Mouse (Mus musculus): ENCODE measurements at regions not wholly inside any gene's neighbourhood (a gene's known extent, or its start where the extent isn't known, plus 50 kb on each side); places are given as distances from the start of the nearest gene placed in this dataset.

DNA sequence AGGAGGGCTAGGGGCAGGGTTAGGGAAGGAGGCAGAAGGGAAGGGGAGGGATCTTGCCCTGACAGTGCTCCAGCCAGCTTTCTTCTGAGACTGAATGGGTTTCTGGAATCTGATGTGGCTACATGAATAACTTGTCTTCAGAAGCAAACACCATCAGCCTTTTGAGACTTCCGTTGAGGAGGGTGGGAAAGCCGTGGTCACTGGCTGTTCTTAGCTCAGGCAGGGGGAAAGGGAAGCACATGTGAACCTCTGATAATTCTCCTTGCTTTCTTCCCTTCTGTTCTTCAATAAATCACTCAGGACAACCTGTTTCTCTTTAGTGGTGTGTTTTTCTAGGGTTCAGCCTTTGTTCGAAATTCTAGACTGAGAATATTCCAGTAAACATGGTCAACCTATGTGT is 148.9 kb downstream of the Bcl11a start:
- no peak for DNase-seq (ENCODE audit: low spot score)
- intact Hi-C loops (cut with DNase I) = no loop called here

DNA sequence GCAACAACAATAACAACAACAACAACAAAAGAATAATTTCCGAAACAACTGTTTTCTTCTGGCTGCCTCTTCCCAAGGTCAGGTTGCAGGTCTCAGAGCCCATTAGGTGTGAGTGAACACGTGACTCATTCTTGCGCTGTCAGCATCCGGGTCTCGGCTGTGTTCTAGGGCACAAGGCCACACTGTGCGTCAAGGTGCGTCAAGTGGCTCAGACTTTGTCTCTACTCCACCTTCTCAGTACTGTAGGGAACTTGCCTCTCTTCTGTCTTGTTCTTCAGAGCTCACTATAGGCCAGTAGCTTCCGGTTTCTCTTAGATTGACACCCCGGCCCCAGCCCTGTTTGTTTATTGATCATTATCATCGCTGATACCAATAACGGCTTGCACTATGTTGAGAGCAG is 155.5 kb downstream of the Bcl11a start:
- DNase-seq (ENCODE audit: low spot score) = no peak
- intact Hi-C loops (cut with DNase I) = no loop called here

DNA sequence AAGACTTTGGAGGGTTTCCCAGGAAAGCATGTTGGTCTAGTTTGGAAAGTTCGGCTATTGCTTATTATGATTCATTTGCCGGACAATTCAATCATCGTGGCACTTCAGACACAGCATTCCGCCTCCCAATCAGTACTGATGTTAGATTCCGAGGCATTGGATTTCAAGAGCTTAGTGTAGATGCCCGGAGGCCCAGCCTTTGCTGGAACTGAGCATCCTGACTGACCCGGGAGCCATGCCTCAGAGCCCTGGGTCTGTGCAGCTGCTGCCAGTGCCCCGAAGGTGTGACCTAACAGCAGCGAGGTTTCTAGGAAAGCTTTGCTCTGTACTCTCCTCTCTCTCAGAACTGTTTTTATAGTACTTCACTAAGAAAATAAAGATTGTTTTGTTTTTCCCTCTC is 156.0 kb downstream of the Bcl11a start:
- intact Hi-C loops (cut with DNase I) = no loop called here
- DNase-seq (ENCODE audit: low spot score) = no peak

DNA sequence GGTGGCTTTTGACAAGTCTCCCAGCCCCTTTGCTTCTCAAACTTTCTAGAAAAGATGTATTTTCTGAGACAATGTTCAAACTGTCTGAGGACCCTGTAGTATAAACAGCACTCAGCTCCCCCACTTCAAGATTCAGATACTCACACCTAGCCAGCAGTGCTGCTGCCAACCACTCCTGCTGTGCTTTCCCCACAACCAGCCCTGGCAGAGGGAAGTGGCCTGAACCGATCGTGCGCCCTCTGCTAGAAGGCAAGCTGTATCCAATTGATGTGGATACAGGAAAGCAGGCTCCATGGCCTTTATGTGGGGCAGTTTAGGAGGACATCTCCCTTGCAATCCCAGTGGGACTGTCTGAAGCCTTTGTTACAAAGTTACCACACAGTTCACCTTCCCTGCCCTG is 156.6 kb downstream of the Bcl11a start:
- DNase-seq (ENCODE audit: low spot score) = no peak
- intact Hi-C loops (cut with DNase I) = no loop called here

DNA sequence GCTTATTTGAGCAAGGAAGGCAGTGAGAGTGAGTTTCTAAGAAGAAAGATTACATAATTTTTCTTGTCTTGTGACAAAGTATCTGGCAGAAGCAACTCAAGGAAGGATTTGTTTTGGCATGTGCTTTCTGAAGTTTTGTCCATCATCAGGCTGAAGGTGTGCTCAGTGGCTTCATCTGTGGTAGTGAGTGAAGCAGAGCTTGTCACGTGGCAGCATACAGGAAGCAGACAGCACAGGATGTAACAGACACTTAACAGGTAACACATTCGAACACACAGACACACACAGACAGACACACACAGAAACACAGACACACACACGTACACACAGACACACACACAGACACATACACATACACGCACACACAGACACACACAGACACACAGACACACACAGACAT is 157.5 kb downstream of the Bcl11a start:
- intact Hi-C loops (cut with DNase I) = no loop called here
- no peak for DNase-seq (ENCODE audit: low spot score)

DNA sequence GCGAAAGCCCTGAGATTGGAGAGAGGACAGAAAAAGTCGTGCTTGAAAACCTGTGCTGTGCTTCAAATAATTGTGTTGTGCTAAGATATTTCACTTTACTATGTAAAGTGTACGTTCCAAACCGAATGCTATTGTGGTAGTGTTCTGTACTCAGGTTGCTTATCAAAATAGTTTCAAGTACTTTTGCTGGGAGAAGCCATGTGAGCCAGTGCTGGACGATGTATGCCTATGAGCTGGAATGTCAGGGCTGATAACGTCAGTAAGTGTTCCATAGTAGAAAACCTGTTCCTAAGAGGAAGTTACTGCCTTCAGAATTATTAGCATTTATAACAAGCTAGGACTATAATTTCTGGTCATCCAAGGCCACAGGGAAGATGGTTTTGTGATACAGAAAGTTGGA is 161.8 kb downstream of the Bcl11a start:
- DNase-seq (ENCODE audit: low spot score) = no peak
- intact Hi-C loops (cut with DNase I) = no loop called here

DNA sequence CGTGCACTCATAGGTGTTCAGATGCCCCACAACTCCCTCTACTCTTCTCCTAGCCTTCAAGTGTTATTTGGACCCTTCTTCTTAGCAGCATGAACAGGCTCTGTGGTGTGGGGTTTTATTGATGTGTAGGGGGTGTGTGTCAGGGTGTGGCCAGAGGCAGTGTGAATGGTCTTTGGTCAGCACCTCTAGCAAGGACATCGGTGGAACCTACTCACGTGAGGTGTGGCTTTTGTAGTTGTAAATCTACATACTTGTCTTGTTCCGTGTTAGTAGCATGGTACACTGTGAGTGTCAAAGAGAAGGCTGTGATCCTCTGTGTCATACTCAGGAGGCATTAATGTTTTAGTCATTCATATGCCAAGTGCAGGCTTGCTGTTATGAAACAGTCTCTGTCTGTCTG is 164.2 kb downstream of the Bcl11a start:
- intact Hi-C loops (cut with DNase I) = no loop called here
- DNase-seq (ENCODE audit: low spot score) = no peak

DNA sequence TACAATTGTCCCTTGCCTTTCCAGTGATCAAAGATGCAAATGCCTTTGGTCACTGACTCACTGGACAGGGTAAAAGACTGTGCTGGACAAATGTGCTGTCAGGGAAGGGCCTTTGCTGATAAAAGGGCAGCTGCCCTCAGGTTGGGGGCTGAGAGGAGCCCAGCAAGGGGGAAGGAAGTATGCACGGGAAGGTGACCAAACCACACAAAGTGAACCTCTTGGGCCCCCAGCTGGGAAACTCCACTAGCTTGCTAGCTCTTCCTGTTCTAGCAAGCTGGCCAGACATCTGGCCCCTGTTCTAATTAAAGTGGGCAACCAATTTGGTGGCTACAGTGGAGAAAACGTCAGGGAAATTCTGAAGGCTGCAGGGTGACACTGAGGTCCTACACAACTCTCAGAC is 165.0 kb downstream of the Bcl11a start:
- no peak for DNase-seq (ENCODE audit: low spot score)
- intact Hi-C loops (cut with DNase I) = no loop called here

DNA sequence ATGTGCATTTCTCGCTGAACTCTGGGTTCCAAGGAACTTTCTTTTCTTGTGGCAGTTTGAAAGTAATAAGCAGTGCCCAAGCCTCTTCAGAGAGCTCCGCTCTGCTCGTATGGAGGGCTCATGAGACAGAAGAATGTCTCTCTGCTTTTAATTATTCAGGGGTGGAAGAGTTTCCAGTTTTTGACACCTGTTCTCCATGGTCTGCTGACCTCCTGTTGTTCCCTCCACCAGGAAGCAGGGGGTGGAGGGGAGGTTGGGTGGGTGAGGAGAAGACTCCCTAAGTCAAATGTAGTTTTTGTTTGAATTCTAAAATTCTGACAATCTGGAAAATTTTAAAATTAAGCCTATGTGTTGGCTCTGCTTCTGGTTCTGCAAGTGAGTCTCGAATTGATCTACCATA is 167.5 kb downstream of the Bcl11a start:
- no peak for DNase-seq (ENCODE audit: low spot score)
- intact Hi-C loops (cut with DNase I) = no loop called here

DNA sequence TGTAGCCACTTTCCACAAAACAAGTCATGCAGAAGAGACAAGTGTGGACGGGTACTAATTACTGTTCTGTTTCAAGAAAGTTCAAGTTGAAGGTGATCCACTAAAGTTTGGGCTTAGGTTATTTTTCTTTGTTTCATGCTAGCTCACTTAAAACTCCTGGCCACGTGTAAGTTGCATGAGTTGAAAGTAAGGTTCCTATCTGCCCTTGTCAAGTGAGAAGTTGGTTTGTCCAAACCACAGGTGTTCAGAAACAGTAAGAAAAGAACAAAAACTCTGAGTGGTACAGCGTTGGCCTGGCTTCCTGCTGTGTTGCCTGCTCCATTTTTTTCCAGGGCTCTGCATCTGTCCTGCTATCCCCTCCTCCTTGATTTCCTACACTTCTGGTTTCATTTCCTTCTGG is 168.5 kb downstream of the Bcl11a start:
- intact Hi-C loops (cut with DNase I) = no loop called here
- no peak for DNase-seq (ENCODE audit: low spot score)

DNA sequence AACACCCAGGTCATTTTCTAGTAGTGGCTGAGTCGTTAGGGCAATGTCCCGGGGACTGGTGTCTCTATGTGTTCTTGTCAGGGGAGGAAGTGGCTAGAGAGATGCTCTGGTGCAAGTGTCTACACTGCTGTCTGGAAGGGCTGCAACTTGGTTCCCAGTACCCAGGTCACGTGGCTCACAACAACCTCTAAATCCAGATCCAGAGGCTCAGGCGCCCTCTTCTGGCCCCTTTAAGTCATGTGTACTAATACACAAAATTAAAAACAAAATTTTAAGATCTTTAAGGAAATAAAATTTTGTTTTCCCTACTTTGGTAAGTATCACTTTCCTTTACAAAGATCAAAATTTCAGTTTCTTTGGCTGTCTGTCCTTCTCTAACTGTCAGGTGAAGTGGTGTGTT is 169.4 kb downstream of the Bcl11a start:
- intact Hi-C loops (cut with DNase I) = no loop called here

DNA sequence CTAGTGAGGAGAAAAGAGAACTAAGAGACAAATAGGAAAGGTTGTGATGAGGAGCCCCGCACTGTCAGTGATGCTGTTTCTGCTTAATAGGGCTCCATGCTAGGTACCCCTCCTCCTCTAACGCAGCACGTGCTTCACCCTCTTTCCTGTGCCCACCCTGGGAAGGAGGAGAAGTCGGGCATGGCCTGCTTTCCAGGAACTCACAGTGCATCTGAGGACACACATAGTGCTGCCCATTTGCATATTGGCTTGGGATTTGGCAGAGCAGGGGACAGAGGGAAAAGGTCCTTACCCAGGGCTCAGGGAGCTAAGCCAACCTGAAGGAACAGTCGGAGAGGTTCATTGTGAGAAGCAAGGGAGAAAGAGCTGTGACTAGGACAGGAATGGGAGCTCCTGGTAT is 173.7 kb downstream of the Bcl11a start:
- no peak for DNase-seq (ENCODE audit: low spot score)
- intact Hi-C loops (cut with DNase I) = no loop called here

More for the DNA sequence above, 169.4 kb downstream of the Bcl11a start:
- no peak for DNase-seq (ENCODE audit: low spot score)

DNA sequence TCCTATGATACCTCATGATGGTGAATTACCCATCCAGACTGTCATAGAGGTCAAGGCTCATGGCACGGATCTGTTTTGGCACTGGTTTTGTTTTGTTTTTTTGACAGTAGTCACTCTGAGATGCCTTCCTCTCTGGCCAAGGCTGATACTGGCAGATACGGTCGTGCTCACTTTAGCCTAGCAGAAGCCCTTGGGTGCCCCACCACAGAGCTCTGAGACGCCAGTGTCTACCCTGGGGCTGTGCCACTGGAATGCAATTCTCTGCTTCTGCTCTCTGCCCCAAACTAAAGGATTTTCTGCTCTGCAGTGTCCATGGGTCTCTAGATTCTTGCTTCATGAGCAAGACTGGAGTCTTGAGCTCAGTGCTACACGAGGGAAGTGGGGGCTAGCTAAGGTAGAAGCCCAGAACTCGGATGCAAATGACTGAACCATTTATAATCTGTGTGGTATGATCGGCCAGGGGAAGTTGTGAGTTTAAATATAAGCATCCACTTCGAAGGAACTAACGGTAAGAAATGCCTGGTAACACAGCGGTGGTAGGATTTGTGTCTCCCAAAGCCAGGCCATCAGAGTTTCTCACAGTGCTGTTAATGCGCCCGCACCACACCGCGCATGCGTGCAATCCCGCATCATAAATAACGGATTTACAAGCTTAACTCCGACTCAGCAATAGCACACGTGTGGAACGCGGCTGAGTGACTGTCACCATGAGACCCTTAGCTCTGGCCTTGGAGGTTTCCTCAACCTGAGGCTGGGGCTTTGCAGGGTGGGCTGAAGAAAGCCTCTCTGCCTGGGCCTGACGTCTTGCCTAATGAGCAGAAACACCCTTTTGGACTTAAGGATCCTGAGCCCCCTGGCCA is 177.6 kb downstream of the Bcl11a start:
- intact Hi-C loops (cut with DNase I) = no loop called here
- DNase-seq (ENCODE audit: low spot score) = no peak

DNA sequence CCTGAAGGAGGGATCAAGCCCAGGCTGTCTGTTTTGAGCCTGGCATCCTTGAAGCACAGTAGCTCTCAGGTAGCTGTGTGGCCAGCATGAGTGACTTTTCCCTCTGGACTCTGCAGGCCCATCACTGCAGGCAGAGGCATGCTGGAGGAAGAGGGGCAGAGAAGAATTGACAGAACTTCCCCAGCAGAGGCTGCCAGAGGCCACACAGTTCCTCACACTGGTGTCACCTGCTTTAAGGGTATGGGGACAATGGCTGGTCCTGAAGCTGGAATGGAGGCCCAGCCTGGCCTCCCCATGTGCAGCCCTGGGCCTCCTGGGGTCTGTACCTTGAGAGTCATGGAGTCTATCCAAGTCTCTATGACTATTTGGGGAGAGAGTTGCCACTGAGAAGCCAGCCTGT is 179.9 kb downstream of the Bcl11a start:
- no peak for DNase-seq (ENCODE audit: low spot score)
- intact Hi-C loops (cut with DNase I) = no loop called here

DNA sequence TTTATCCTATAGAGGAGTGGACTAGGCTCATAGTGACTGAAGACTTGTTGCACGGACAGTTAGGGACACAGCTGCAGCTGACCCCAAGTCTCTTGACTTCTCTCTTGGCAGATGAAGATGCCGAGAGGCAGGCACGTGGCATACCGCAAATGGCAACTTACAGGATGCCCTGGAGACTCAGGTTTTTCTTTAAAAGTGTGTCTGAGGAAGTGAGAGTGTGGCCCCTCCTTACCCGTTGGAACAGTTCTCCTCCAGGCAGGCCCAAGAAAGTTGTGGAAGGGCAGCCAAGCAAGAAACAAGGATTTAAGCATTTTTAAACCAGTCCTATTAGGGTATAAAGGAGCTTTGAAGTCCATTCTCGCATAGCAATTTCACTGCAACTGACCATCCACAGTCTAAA is 180.5 kb downstream of the Bcl11a start:
- intact Hi-C loops (cut with DNase I) = no loop called here
- DNase-seq (ENCODE audit: low spot score) = no peak

DNA sequence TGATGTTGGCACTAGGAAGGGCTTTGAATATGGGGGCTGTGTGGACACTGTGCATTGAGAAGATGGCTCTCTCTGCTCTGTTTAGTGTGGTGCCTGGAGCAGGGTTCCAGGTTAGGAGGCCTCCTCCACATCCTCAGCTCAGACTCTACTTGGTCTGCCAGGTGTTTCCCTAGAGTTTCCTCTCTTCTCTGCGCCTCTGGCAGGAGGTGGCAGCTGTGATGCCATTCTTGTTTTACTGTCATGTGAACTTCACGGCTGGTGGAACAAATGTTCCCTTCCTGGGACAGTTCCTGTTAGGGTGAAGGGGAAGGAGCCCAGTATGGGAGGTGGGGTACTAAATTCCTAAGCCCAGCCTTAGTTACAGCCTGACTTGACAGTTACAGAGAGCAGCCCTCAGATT is 181.8 kb downstream of the Bcl11a start:
- no peak for DNase-seq (ENCODE audit: low spot score)
- intact Hi-C loops (cut with DNase I) = no loop called here

DNA sequence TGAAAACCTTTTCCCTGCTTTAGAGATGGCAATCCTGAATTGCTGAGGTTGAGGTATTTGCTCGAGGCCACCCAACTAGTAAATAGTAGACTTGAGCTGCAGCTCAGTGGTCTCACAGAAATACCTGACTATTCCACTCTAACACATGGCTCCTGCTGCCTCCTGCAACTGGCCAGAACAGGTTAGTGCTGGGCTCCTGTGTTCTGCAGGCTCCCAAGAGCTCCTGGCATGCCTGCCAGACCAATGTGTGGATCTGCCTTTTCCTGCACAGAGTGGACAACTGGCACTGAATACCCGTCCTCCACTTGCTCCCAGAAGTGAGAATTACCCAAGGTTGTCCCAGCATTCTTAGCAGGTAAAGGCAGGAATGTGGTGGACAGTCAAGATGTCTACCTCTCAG is 191.2 kb downstream of the Bcl11a start:
- intact Hi-C loops (cut with DNase I) = no loop called here

DNA sequence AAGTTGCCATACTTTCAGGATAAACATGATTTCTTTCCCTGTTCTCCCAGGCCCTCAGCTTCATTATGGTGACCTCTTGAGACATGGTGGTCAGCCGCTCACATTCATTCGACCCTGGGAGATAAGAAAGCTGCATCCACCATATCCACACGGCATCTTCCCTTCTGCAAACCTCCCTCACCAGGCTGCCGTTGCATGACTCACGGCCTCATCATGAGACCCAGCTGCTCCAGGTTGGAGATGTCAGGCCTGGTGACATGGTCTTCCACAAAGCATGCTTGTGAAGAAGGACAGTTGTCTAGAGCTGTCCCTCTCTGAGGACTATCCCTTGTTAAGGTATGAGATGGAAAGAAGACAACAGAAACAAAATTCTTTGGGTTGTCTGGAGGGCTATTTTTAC is 203.8 kb downstream of the Bcl11a start:
- intact Hi-C loops (cut with DNase I) = no loop called here
- DNase-seq (ENCODE audit: low spot score) = no peak

More for the DNA sequence above, 191.2 kb downstream of the Bcl11a start:
- DNase-seq (ENCODE audit: low spot score) = no peak

DNA sequence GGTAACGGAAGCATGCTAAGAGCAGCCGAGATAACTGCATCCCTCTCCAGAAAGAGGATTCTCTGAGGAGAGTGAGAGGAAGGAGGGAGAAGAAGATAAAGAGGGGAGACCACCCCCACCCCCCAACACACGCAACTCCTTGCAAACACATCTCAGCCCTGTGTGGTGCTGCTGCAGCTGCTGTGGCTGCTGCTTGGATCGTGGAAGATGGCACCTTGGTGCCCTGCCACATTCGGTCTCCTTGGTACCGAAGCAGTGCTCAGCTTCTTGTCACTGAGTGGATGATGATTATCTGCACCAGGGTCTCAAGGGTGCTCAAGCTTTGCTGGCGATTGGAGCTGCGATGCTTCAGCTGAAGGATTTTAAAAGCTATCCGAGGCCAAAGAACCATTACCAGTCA is 204.7 kb downstream of the Bcl11a start:
- DNase-seq (ENCODE audit: low spot score) = no peak
- intact Hi-C loops (cut with DNase I) = no loop called here

DNA sequence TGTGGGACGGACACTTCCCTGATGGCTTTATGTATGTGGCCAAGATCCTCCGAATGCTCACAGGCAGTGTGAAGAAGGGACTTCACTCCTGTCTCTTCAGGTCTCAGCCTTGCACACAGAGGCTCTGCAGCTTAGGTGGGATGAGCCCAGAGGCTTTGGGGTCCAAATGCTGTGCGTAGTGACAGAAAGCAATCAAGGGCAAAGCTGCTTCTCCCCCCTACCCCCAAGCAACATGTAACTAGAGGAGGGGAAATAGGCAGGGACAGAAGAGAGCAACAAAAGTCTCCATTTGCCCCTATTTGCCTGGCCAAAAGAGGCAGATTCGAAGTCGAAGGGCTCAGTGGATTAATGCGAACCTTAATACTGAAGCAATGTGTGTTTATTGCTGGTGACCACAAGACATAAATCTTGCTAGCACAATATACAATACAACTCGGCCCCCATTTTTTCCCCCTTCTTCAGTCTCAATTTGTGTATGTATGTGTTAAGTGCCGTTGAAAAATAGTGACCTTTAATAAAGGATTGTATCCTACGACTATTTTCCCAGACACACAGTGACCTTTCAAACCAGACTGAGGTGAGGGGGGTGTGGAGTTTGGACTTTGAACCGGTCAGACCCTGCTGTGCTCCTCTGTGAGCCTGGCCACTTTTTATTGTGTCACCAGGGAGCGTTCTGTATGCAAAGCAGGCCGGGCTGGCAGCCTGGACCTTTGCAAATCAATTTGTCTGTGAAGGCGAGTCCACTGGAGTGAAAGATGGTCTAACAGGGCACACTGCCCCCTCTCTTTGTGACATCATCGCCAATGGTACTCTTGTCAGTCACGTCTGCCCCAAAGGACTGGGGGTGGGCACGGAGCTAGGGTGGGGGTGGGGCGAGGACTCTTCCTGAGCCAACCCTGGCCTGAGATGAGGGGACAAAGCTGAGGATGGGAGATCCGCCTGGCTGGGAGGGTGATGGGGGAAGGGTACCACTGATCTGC is 208.6 kb downstream of the Bcl11a start:
- no peak for DNase-seq (ENCODE audit: low spot score)
- intact Hi-C loops (cut with DNase I) = no loop called here

DNA sequence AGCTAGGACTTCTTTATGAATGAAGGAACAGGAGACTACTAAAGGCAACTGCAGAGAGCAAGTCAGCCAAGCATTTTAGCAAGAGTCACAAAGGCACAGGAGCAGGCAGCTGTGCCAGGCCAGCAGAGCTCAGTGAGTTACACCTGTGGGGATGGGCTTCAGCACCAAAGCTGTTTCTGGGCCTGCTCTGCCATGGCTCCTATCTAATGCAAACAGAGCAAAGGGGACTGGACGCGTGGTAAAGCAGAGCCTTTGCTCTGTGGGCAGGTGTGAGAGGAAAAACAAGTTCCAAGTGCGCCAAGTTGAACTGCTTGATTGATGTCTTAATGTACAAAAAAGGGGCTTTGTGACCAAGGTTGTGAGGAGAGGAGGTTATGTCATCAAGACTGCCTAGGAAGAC is 215.4 kb downstream of the Bcl11a start:
- intact Hi-C loops (cut with DNase I) = no loop called here
- no peak for DNase-seq (ENCODE audit: low spot score)
